Mouse (Mus musculus): ENCODE data around the gene Hsd17b3. TPM values are rescaled to one million over a fixed set of nuclear protein-coding genes. Genes with fewer than 3 reads are reported as not detected.
"Not testable (repeated sequence)": the region's sequence is repeated elsewhere in the genome, so short reads cannot be mapped to it uniquely, and the experiment has no call there.

The Hsd17b3 gene
- polyA plus RNA-seq, 1 experiment from 2014 or later: not detected

- 21% methylated on average over 16 of the region's 16 CpGs for WGBS
- H3K36me3 ChIP-seq: no peaks in the 10 kb centered on the region
- H3K27ac ChIP-seq (replicated peaks): no peak overlapping the region
- H3K9me3 ChIP-seq (replicated peaks): no peaks in the 10 kb centered on the region
- ATAC-seq (ENCODE audit: low FRiP score): peak; percentile 81
- no peak overlapping the region for H3K4me3 ChIP-seq (replicated peaks)
- no peak overlapping the region for H3K9ac ChIP-seq (replicated peaks)
- H3K4me2 ChIP-seq: no peak overlapping the region
- no peaks in the 10 kb centered on the region for H3K27me3 ChIP-seq (replicated peaks)
- H3K4me1 ChIP-seq: peaks cover 15% of the 10 kb centered on the region
These were observed 7.8 kb downstream of the Hsd17b3 start for GRCm38 (mm10) chr13:64081012-64081919.

GRCm38 (mm10) chr13:64077591-64077990 is 11.4 kb downstream of the Hsd17b3 start:
- Histone ChIP-seq H3K9me3 (replicated peaks) (no peaks in the 10 kb centered on the region), H3K36me3 (no peaks in the 10 kb centered on the region), H3K27ac (replicated peaks) (no peak overlapping the region), H3K4me2 (no peak overlapping the region), H3K9ac (replicated peaks) (no peak overlapping the region), H3K4me3 (replicated peaks) (no peak overlapping the region), H3K4me1 (peaks cover 15% of the 10 kb centered on the region), H3K27me3 (replicated peaks) (no peaks in the 10 kb centered on the region)
- 90% methylated on average over 5 of the region's 5 CpGs for WGBS
- no peak for ATAC-seq (ENCODE audit: low FRiP score)

- no peak for ATAC-seq (ENCODE audit: low FRiP score)
- H3K27ac ChIP-seq (replicated peaks): no peak overlapping the region
- H3K36me3 ChIP-seq: no peaks in the 10 kb centered on the region
- H3K4me3 ChIP-seq (replicated peaks): no peak overlapping the region
- no peak overlapping the region for H3K9ac ChIP-seq (replicated peaks)
- 89% methylated on average over 4 of the region's 4 CpGs for WGBS
- H3K9me3 ChIP-seq (replicated peaks): no peaks in the 10 kb centered on the region
- H3K27me3 ChIP-seq (replicated peaks): no peaks in the 10 kb centered on the region
- H3K4me1 ChIP-seq: peaks cover 5% of the 10 kb centered on the region
- H3K4me2 ChIP-seq: no peak overlapping the region
These were observed 13.0 kb downstream of the Hsd17b3 start for GRCm38 (mm10) chr13:64076074-64076473.

- no peak for ATAC-seq (ENCODE audit: low FRiP score)
- no peak overlapping the region for H3K27ac ChIP-seq (replicated peaks)
- no peaks in the 10 kb centered on the region for H3K9me3 ChIP-seq (replicated peaks)
- H3K4me2 ChIP-seq: no peak overlapping the region
- H3K4me1 ChIP-seq: no peaks in the 10 kb centered on the region
- H3K9ac ChIP-seq (replicated peaks): no peak overlapping the region
- 59% methylated on average over 3 of the region's 3 CpGs for WGBS
- no peaks in the 10 kb centered on the region for H3K36me3 ChIP-seq
- no peak overlapping the region for H3K4me3 ChIP-seq (replicated peaks)
- H3K27me3 ChIP-seq (replicated peaks): no peaks in the 10 kb centered on the region
These were observed 22.4 kb downstream of the Hsd17b3 start for GRCm38 (mm10) chr13:64066653-64067052.

GRCm38 (mm10) chr13:64064276-64064675 is 24.8 kb downstream of the Hsd17b3 start:
- H3K4me3 ChIP-seq (replicated peaks): no peak overlapping the region
- no peaks in the 10 kb centered on the region for H3K4me1 ChIP-seq
- no peak overlapping the region for H3K4me2 ChIP-seq
- no peaks in the 10 kb centered on the region for H3K36me3 ChIP-seq
- ATAC-seq (ENCODE audit: low FRiP score): no peak
- H3K9me3 ChIP-seq (replicated peaks): no peaks in the 10 kb centered on the region
- no peak overlapping the region for H3K9ac ChIP-seq (replicated peaks)
- H3K27ac ChIP-seq (replicated peaks): no peak overlapping the region
- no peaks in the 10 kb centered on the region for H3K27me3 ChIP-seq (replicated peaks)

- no peaks in the 10 kb centered on the region for H3K9me3 ChIP-seq (replicated peaks)
- no peaks in the 10 kb centered on the region for H3K27me3 ChIP-seq (replicated peaks)
- H3K4me3 ChIP-seq (replicated peaks): no peak overlapping the region
- no peak overlapping the region for H3K27ac ChIP-seq (replicated peaks)
- no peak overlapping the region for H3K4me2 ChIP-seq
- no peaks in the 10 kb centered on the region for H3K4me1 ChIP-seq
- H3K36me3 ChIP-seq: no peaks in the 10 kb centered on the region
- no peak overlapping the region for H3K9ac ChIP-seq (replicated peaks)
- WGBS: 37% methylated on average over 5 of the region's 5 CpGs
- ATAC-seq (ENCODE audit: low FRiP score): peak; percentile 71; the same call in 1 of the 2 replicates
These were observed 28.0 kb downstream of the Hsd17b3 start for GRCm38 (mm10) chr13:64060935-64061506.

- no peak overlapping the region for H3K27ac ChIP-seq (replicated peaks)
- no peaks in the 10 kb centered on the region for H3K36me3 ChIP-seq
- no peak overlapping the region for H3K4me2 ChIP-seq
- no peak overlapping the region for H3K4me3 ChIP-seq (replicated peaks)
- H3K9ac ChIP-seq (replicated peaks): no peak overlapping the region
- no peaks in the 10 kb centered on the region for H3K4me1 ChIP-seq
- H3K27me3 ChIP-seq (replicated peaks): no peaks in the 10 kb centered on the region
- peaks cover 5% of the 10 kb centered on the region; the same call in 1 of the 2 replicates for H3K9me3 ChIP-seq (replicated peaks)
- 26% methylated on average over 1 of the region's 1 CpGs for WGBS
- ATAC-seq (ENCODE audit: low FRiP score): no peak
These were observed 35.1 kb downstream of the Hsd17b3 start for GRCm38 (mm10) chr13:64053959-64054358.

- H3K4me1 ChIP-seq; H3K9me3 ChIP-seq (replicated peaks); H3K27me3 ChIP-seq (replicated peaks); H3K9ac ChIP-seq (replicated peaks); H3K4me2 ChIP-seq; ATAC-seq (ENCODE audit: low FRiP score); H3K4me3 ChIP-seq (replicated peaks); H3K36me3 ChIP-seq; H3K27ac ChIP-seq (replicated peaks): not testable (repeated sequence)
- WGBS: 92% methylated on average over 2 of the region's 2 CpGs
These were observed 36.7 kb downstream of the Hsd17b3 start for GRCm38 (mm10) chr13:64052281-64052680.

- H3K9ac ChIP-seq (replicated peaks): no peak overlapping the region
- no peak overlapping the region for H3K27ac ChIP-seq (replicated peaks)
- no peak for ATAC-seq (ENCODE audit: low FRiP score)
- no peaks in the 10 kb centered on the region for H3K4me1 ChIP-seq
- H3K4me2 ChIP-seq: no peak overlapping the region
- H3K4me3 ChIP-seq (replicated peaks): no peak overlapping the region
- no peaks in the 10 kb centered on the region for H3K27me3 ChIP-seq (replicated peaks)
- WGBS: 76% methylated on average over 4 of the region's 4 CpGs
- H3K36me3 ChIP-seq: no peaks in the 10 kb centered on the region
- H3K9me3 ChIP-seq (replicated peaks): peaks cover 5% of the 10 kb centered on the region; the same call in 1 of the 2 replicates
These were observed 38.1 kb downstream of the Hsd17b3 start for GRCm38 (mm10) chr13:64050895-64051294.

- no peak for ATAC-seq (ENCODE audit: low FRiP score)
- no peaks in the 10 kb centered on the region for H3K4me1 ChIP-seq
- peaks cover 5% of the 10 kb centered on the region; the same call in 1 of the 2 replicates for H3K9me3 ChIP-seq (replicated peaks)
- no peaks in the 10 kb centered on the region for H3K27me3 ChIP-seq (replicated peaks)
- H3K9ac ChIP-seq (replicated peaks): no peak overlapping the region
- no peak overlapping the region for H3K4me3 ChIP-seq (replicated peaks)
- no peak overlapping the region for H3K27ac ChIP-seq (replicated peaks)
- H3K36me3 ChIP-seq: no peaks in the 10 kb centered on the region
- H3K4me2 ChIP-seq: no peak overlapping the region
These were observed 39.5 kb downstream of the Hsd17b3 start for GRCm38 (mm10) chr13:64049535-64049934.

GRCm38 (mm10) chr13:64048467-64048866 is 40.6 kb downstream of the Hsd17b3 start:
- Histone ChIP-seq H3K9me3 (replicated peaks) (peaks cover 5% of the 10 kb centered on the region; the same call in 1 of the 2 replicates), H3K4me3 (replicated peaks) (no peak overlapping the region), H3K36me3 (no peaks in the 10 kb centered on the region), H3K4me2 (no peak overlapping the region), H3K27me3 (replicated peaks) (no peaks in the 10 kb centered on the region), H3K27ac (replicated peaks) (no peak overlapping the region), H3K4me1 (no peaks in the 10 kb centered on the region), H3K9ac (replicated peaks) (no peak overlapping the region)
- ATAC-seq (ENCODE audit: low FRiP score): no peak
- 96% methylated on average over 2 of the region's 2 CpGs for WGBS

GRCm38 (mm10) chr13:64039976-64040375 is 49.1 kb downstream of the Hsd17b3 start:
- Histone ChIP-seq H3K9me3 (replicated peaks) (no peaks in the 10 kb centered on the region), H3K9ac (replicated peaks) (no peak overlapping the region), H3K36me3 (no peaks in the 10 kb centered on the region), H3K4me3 (replicated peaks) (no peak overlapping the region), H3K4me2 (no peak overlapping the region), H3K27me3 (replicated peaks) (peaks cover 4% of the 10 kb centered on the region; the same call in 1 of the 2 replicates), H3K27ac (replicated peaks) (no peak overlapping the region), H3K4me1 (no peaks in the 10 kb centered on the region)
- no peak for ATAC-seq (ENCODE audit: low FRiP score)
- WGBS: 64% methylated on average over 10 of the region's 10 CpGs
